Mouse (Mus musculus): ENCODE results near the gene Xpo1.
A peak's percentile ranks its signal among the peaks of the same experiment; 100 is the strongest.
"Not testable (repeated sequence)": the region's sequence is repeated elsewhere in the genome, so short reads cannot be mapped to it uniquely, and the experiment has no call there.

The Xpo1 gene

DNA sequence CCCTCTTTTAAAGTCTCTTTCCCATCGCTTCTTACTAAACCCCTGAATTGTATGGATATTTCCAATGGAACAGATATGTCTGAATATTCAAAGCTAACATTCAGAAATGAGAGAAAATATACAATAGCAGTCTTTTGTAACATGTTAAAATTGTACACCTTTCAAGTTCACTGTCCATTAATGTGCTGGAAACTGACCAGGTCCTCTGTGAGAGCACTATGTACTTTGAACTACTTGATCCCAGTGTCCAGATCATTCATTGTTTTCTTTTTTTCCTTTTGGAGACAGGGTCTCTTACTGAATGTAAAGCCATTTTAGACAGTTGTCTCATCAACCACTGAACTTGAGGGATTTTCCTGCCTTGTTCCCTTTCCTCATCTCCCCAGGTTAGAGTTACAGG is 47.3 kb downstream of the Xpo1 start:
- DNase-seq, result no peak

DNA sequence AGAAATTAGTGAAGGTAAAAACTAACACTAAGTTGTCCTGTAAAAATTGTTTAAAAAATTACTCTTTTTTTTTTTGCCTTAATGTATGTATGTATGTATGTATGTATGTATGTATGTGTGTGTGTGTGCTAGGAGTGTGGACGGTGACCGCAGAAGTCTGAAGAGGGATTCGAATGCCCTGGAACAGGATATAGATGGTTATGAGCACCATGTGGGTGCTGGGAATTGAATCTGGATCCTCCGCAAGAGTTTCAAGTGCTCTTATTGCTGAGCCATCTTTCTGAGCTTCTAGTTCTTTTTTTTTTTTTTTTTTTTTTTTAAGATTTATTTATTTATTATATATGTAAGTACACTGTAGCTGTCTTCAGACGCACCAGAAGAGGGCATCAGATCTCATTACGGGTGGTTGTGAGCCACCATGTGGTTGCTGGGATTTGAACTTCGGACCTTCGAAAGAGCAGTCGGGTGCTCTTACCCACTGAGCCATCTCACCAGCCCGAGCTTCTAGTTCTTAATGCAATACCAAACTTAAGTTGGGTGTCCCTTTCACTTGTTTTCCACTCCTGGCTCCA is 49.3 kb downstream of the Xpo1 start:
- not testable (repeated sequence) for DNase-seq

DNA sequence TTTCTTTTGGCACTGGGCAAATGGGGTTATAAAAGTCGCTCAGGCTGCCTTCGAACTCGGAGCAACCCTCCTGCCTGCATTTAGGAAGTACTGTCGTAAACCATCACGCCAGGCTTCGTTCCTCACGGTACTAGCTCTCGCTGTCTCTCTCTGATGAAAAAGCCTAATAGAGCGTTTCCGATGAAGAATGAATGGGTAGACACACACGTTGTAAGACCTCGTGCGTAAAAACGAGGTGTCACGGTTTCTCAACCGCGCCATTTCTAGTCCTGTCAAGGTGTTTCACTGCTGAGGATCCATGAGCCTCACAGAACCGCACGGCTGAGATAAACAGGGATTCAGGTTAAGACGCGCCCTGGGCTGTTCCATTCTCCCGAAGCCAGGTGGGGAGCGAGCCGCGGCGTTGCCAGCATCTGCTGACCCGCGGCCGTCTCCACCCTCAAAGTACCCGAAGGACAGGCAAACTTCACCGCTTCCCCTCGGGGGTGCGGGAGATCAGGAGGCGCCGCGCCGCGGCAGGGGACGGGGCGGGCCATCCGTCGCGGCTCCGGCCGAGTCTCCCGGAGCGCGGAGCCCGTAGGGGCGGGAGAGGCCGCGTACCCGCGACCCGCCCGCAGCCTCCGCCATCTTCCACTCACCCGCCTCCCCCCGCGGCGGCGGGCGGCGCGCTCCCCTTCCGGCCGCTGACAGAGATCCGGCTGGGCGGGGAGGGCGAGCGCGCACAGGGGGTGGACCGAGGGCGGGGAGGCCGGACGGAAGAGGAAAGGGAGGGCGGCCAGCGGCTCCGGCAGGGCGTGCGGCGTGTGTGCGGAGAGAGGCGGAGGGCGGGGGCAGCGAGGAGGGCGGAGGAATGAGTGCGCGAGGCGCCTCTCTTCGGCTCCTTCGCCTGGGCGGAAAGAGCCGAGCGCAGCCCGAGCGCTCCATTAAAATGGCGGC is 50.1 kb downstream of the Xpo1 start:
- peak; percentile 99 for DNase-seq

DNA sequence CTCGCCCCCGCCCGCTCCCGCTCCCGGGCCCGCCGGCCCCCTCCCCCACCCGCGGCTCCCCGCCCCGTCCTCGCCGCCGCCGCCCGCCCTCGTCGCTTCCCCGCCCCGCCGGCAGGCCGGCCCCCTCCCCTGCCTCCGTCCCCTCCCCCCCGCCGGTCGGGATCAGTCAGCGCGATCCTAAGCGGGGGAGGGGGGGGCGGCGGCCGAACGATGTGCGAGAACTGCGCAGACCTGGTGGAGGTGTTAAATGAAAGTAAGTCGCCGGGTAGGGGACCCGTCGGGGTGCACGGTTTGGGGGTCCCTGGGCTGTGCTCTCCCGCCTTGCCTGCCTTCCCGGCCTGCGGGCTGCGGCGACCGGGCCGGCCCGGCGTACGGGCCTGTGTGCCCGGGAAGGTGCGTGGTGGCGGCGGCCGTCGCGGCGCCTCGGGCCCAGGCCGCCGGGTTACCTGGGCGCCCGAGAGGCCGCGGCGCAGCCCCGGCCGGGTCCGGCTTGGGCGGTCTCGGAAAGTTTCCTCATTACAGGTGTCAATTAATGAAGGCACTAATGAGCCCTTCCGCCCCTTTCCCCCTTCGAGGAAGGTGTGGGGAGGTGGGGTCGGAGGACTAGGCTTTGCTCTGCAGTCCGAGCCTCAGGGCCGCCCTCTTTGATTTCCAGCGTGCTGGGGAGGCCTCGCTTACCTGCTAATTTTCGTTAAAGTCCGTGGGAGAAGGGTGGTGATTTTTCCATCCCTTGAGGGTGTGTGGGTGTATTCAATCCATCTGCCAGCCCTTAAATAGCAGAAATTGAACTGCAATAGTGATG is 51.1 kb downstream of the Xpo1 start, which contains the start of gene Usp34:
TSS of gene Usp34 (plus strand) at position 132 of the 802 bp plus-strand sequence.
- DNase-seq, result peak; percentile 74

DNA sequence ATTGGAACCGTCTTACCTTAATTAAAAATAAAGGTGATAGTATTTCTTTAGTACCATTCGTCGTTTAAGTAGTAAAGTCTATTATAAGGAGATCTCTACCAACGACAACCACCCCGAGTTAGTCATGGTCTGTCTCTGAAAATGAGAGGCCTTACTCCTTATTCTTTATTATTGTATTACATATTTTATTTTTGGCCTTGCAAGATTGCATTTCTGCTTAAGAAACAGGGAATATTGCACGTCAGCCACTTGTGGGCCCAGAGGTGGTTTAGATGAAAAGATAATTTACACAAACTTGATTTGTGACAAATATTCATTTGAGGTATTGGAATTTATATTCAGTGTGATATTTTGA is 51.7 kb downstream of the Xpo1 start:
- DNase-seq, result no peak

DNA sequence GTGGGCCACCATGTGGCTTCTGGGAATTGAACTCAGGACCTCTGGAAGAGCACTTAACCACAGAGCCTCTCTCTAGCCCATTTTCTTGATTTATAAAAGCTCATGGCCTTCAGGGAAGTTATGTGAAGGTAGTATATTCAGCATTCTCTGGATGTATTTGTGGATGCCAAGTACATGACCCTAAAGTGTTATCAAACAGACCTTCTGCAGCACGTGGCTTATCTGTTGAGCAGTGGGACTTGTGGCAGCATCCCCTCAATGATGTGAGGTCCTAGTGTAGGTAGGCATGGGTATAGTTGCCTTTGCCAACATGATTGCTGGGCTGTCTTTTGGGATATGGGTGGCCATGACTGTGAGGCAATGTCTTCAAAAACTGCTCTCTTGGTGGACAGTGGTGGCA is 57.7 kb downstream of the Xpo1 start:
- DNase-seq, result no peak

DNA sequence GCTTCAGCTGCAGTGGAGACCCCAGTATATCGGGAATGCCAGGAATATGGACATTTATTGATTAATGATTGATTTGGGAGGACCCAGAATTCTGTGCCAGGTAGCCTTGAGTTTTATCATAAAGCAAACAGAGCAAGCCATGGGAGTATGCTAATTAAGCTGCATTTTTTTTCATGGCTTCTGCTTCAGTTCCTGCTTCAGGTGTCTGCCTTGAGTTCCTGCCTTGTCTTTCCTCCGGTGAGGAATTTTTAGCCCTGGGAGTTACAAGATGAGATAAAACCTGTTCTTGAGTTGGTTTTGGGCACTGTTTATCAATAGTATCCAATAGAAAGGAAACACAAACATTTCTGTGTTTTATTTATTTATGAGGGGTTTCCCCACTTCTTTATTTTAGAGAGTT is 73.6 kb downstream of the Xpo1 start:
- no peak for DNase-seq

DNA sequence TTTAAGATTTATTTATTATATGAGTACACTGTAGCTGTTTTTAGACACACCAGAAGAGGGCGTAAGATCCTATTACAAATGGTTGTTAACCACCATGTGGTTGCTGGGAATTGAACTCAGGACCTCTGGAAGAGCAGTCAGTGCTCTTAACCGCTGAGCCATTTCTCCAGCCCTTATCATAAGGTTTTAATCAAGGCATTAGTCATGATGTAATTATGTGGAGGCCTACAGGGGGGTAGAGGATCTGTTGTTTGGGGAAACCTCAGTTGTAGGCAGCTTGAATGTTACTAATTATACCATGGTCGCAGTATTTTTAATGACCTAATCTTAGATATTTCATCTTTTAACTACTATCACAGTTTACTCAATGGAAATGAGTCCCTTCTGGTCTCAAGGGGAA is 76.3 kb downstream of the Xpo1 start:
- DNase-seq, result no peak

DNA sequence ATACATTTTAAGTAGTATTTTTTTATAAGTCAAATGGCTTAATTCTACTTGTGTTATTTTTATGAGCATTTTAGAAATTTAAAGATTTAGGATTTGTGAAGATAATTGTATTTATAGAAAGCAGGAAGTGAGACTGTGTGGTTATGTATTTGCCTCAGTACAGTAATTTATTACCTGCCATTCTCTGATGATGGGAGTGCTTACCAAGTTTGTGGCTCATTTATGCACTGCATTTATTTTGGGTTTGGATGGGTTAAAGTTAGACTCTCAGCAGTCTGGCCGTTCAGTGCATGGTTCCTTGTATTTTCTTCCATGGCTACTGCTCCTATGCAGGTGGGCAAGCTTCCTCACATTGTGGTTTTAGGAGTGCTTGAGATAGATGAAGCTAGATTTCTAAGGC is 79.3 kb downstream of the Xpo1 start:
- DNase-seq, result no peak

Data from lung, postnatal 10 days (tissue).